Mouse (Mus musculus): Measurements from ENCODE around the gene Ptprn2. TPM values are rescaled to one million over a fixed set of nuclear protein-coding genes. Genes with fewer than 3 reads are reported as not detected.

Gene Ptprn2
- polyA plus RNA-seq, 1 experiment = 97.8 TPM

DNA sequence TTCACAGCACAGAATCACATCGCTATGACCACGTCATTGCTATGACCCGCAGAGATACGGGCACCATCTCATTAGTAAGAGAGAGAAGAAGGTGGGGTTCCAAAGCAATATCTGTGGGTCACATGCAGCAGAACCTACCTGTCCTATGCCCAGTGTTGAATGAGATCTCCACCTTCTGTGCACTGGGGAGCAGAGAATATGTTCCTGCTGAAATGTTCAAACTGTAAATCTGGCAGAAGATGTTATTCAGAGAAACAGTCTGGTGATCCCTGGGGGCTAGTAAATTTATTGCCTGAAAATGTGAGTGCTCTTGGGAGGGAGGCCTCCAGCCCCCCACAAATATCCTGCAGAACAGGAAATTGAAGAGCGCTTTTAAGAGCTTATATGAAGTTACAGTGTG lies 490.0 kb downstream of the Ptprn2 start:
- H3K27me3 ChIP-seq (ENCODE audit: control insufficient read depth, insufficient read depth, low read length) = no peaks in the 10 kb centered on the region
- WGBS = 89% methylated on average over 5 of the region's 5 CpGs
- TF ChIP-seq CTCF (IDR thresholded peaks at IDR 0.05; ENCODE audit: borderline replicate concordance, insufficient read depth, low read depth, low read length) = no peak
- TF ChIP-seq POLR2A (IDR thresholded peaks at IDR 0.05; ENCODE audit: borderline replicate concordance, insufficient read depth, low read length) = no peak
- no peak for DNase-seq
- H3K4me1 ChIP-seq (ENCODE audit: control insufficient read depth, insufficient read depth, low read length) = 0 out of 2 replicates have a peak, but pooled peaks cover 2% of the 10 kb centered on the region
- H3K4me3 ChIP-seq (replicated peaks; ENCODE audit: insufficient read depth, low read depth, low read length) = no peak overlapping the region
- H3K27ac ChIP-seq (ENCODE audit: insufficient read depth, low read length) = no peak overlapping the region

DNA sequence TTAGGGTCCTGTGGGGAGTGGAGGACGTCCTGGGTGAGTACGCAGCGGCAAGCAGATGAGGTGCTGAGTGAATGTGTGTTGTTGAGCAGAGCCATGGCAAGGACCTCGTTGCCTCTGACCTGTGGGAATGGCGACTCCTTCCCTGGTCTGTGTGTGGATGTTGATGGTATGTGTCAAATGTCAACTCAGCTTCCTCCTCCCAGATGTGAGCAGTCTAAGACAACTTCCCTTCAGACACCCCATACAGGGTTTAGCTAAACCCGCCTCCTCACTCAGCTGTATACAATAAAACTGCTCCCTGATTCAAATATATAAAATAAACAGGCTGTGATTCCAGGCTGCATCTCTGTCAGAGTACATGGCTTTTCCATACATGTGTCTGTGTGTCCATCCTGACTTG lies 491.5 kb downstream of the Ptprn2 start:
- Histone ChIP-seq H3K27me3 (ENCODE audit: control insufficient read depth, insufficient read depth, low read length) (no peaks in the 10 kb centered on the region), H3K4me3 (replicated peaks; ENCODE audit: insufficient read depth, low read depth, low read length) (no peak overlapping the region), H3K27ac (ENCODE audit: insufficient read depth, low read length) (no peak overlapping the region), H3K4me1 (ENCODE audit: control insufficient read depth, insufficient read depth, low read length) (0 out of 2 replicates have a peak, but pooled peaks cover 2% of the 10 kb centered on the region)
- 84% methylated on average over 6 of the region's 6 CpGs for WGBS
- no peak for DNase-seq
- no peak for TF ChIP-seq POLR2A (IDR thresholded peaks at IDR 0.05; ENCODE audit: borderline replicate concordance, insufficient read depth, low read length)
- no peak for TF ChIP-seq CTCF (IDR thresholded peaks at IDR 0.05; ENCODE audit: borderline replicate concordance, insufficient read depth, low read depth, low read length)

DNA sequence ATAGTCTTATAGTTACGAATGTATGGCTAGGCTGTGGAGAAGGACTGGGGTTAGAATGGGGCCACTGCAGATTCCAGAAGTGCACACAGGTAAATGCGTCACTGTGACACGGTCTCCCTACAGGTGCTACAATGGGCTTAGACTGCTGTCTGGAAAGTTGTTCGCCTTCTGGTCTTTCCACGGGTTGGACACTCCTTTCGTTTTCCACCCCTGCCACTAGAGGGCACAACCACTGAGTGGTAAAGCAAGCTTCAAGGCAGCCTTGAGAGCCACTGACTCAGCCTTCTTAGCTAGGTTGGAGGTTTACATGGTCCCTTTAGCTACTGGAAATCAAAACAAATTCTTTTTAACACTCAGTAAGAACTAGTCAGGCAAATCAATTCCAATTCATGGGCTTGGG lies 492.7 kb downstream of the Ptprn2 start:
- DNase-seq = no peak
- Histone ChIP-seq H3K27ac (ENCODE audit: insufficient read depth, low read length) (no peak overlapping the region), H3K4me3 (replicated peaks; ENCODE audit: insufficient read depth, low read depth, low read length) (no peak overlapping the region), H3K4me1 (ENCODE audit: control insufficient read depth, insufficient read depth, low read length) (0 out of 2 replicates have a peak, but pooled peaks cover 5% of the 10 kb centered on the region), H3K27me3 (ENCODE audit: control insufficient read depth, insufficient read depth, low read length) (no peaks in the 10 kb centered on the region)
- TF ChIP-seq CTCF (IDR thresholded peaks at IDR 0.05; ENCODE audit: borderline replicate concordance, insufficient read depth, low read depth, low read length) = peak; percentile 7; the same call in 1 of the 2 replicates
- TF ChIP-seq POLR2A (IDR thresholded peaks at IDR 0.05; ENCODE audit: borderline replicate concordance, insufficient read depth, low read length) = no peak
- WGBS = 92% methylated on average over 6 of the region's 6 CpGs

GRCm38 (mm10) chr12:116981315-116981714 lies 495.8 kb downstream of the Ptprn2 start:
- WGBS = 98% methylated on average over 1 of the region's 1 CpGs
- DNase-seq = no peak
- no peak overlapping the region for H3K4me3 ChIP-seq (replicated peaks; ENCODE audit: insufficient read depth, low read depth, low read length)
- no peaks in the 10 kb centered on the region for H3K27me3 ChIP-seq (ENCODE audit: control insufficient read depth, insufficient read depth, low read length)
- H3K4me1 ChIP-seq (ENCODE audit: control insufficient read depth, insufficient read depth, low read length) = 0 out of 2 replicates have a peak, but pooled peaks cover 5% of the 10 kb centered on the region
- no peak overlapping the region for H3K27ac ChIP-seq (ENCODE audit: insufficient read depth, low read length)
- TF ChIP-seq POLR2A (IDR thresholded peaks at IDR 0.05; ENCODE audit: borderline replicate concordance, insufficient read depth, low read length) = no peak
- TF ChIP-seq CTCF (IDR thresholded peaks at IDR 0.05; ENCODE audit: borderline replicate concordance, insufficient read depth, low read depth, low read length) = no peak

DNA sequence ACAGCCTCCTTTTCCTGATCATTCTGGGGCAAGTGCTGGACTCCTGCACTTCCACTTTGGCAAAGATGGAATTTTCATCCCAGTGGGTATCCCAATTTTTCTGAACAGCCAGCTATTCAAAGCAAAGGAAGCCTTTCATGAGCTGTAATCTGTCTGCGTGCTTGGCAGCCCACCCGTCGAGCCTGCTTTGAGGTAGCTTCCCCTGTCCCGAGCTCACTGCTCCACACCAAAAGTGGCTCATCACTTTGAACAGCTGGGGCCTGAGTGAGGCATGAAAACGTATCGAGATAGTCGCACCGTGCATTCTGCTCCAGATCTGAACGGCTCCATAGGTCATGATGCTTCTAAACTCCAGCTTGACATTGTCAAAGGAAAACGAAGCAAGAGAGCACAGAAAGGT lies 503.6 kb downstream of the Ptprn2 start:
- no peaks in the 10 kb centered on the region for H3K4me1 ChIP-seq (ENCODE audit: control insufficient read depth, insufficient read depth, low read length)
- H3K27me3 ChIP-seq (ENCODE audit: control insufficient read depth, insufficient read depth, low read length) = no peaks in the 10 kb centered on the region
- no peak overlapping the region for H3K4me3 ChIP-seq (replicated peaks; ENCODE audit: insufficient read depth, low read depth, low read length)
- TF ChIP-seq CTCF (IDR thresholded peaks at IDR 0.05; ENCODE audit: borderline replicate concordance, insufficient read depth, low read depth, low read length) = no peak
- no peak for TF ChIP-seq POLR2A (IDR thresholded peaks at IDR 0.05; ENCODE audit: borderline replicate concordance, insufficient read depth, low read length)
- WGBS = 35% methylated on average over 10 of the region's 10 CpGs
- no peak overlapping the region for H3K27ac ChIP-seq (ENCODE audit: insufficient read depth, low read length)
- no peak for DNase-seq

DNA sequence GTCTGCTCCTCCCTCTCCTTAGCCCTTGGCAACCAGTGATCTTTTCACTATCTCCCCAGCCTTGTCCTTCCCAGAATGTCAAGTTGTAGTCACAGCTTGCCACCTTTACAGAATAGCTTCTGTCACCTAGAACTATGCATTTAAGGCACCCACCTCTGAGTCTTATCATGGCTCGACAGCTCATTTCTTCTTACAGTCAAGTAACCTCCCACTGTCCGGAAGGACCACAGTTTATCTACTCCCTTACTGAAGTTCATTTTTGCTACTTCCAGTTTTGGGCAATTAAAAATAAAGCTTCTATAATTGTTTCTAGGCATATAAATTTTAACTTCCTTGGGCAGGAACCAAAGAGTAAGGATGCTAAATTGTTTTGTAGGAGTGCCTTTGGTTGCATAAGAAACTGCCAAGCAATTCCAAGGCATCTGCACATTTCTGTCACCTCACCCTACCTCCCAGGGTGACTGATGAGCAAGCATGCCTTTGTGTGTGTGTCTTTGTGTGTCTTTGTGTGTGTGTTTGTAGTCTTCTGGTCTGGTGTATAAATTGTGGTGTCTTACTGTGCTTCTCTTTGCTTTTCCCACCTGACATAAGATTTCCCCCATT lies 516.1 kb downstream of the Ptprn2 start:
- no peaks in the 10 kb centered on the region for H3K27me3 ChIP-seq (ENCODE audit: control insufficient read depth, insufficient read depth, low read length)
- no peak overlapping the region for H3K27ac ChIP-seq (ENCODE audit: insufficient read depth, low read length)
- H3K4me3 ChIP-seq (replicated peaks; ENCODE audit: insufficient read depth, low read depth, low read length) = no peak overlapping the region
- peaks cover 5% of the 10 kb centered on the region for H3K4me1 ChIP-seq (ENCODE audit: control insufficient read depth, insufficient read depth, low read length)
- DNase-seq = no peak
- 94% methylated on average over 2 of the region's 2 CpGs for WGBS
- TF ChIP-seq POLR2A (IDR thresholded peaks at IDR 0.05; ENCODE audit: borderline replicate concordance, insufficient read depth, low read length) (no peak), CTCF (IDR thresholded peaks at IDR 0.05; ENCODE audit: borderline replicate concordance, insufficient read depth, low read depth, low read length) (no peak)

DNA sequence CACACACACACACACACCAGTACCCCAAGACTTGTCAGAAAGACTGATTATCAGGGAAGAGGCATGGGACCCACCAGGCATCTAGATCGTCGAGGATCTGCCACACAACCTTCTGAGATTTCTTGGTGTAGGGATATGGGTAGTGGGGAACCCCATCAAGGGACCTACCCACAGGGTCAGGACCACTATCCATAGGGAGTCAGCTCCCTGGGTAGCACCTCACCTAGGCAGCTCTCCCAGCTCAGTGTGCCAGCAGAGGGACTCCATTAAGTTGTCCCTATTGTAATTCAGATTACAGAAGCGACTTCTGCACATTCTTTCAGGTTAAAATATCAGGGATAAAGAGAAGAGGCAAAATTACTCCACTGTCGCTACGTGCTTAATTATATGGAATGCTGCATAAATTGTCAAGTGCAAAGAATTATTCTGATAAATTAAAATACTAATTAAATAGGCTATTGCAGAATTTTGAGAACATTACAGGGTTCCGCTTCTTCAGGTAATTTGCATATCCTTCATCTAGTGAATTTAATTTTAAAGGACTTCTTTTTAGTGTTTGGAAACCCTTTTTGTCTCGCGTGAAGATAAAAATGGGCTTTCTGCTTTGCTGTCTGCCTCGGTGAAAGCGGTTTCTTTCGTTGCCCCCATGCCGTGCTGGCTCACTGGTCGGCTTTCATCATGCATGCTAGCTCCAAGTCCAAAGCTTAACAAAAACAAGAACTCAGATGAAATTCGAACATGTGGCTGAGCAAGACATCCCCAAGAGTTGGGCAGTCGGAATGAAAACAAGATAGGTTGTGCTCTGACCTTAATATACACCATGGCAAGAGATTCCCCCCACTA lies 531.5 kb downstream of the Ptprn2 start:
- no peaks in the 10 kb centered on the region; the same call in 1 of the 2 replicates for H3K4me1 ChIP-seq (ENCODE audit: control insufficient read depth, insufficient read depth, low read length)
- WGBS = 81% methylated on average over 15 of the region's 15 CpGs
- no peak for TF ChIP-seq POLR2A (IDR thresholded peaks at IDR 0.05; ENCODE audit: borderline replicate concordance, insufficient read depth, low read length)
- no peak for TF ChIP-seq CTCF (IDR thresholded peaks at IDR 0.05; ENCODE audit: borderline replicate concordance, insufficient read depth, low read depth, low read length)
- H3K4me3 ChIP-seq (replicated peaks; ENCODE audit: insufficient read depth, low read depth, low read length) = no peak overlapping the region
- H3K27ac ChIP-seq (ENCODE audit: insufficient read depth, low read length) = no peak overlapping the region
- no peak for DNase-seq
- H3K27me3 ChIP-seq (ENCODE audit: control insufficient read depth, insufficient read depth, low read length) = no peaks in the 10 kb centered on the region
